18 mouse cellular contexts compared by ENCODE assay signal in the genomic region with DNA sequence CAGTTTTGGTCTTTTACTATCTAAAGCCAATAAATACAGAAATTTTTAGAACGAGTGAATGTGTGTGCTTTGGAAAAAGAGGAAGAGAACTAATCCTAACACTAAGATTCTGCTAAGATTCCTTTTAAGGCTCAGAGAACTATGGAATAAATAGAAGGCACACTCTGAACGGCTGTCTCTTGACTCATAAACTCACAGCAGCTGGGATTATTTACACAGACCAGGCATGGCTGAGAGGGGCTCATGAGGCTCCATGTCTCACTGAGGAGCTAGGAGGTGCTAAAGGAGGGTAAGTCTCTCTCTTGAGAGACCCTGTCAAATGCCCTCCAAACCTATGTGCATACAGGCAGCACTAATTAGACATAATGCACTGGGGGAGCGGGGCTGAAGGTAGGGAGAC.
DNase-seq lines count a peak whose midpoint lies in the region; ATAC-seq and TF ChIP-seq lines count a peak whose summit lies in the region.
"Had no signal": no experiment of that assay in that cellular context is flagged by ENCODE, and none has a peak within 500 bp of the region (broad histone marks: within the 10 kb centered on the region; RNA-seq: fewer than 3 reads in every experiment).

No protein-coding gene starts in this region.

- peaks cover 29% of the 10 kb centered on the region for H3K4me1 ChIP-seq in kidney, embryonic 15.5 days
- H3K4me1 ChIP-seq in midbrain, embryonic 11.5 days (ENCODE audit: control insufficient read depth, insufficient read depth, low read length): peaks cover 3% of the 10 kb centered on the region
- no peaks in the 10 kb centered on the region for H3K4me1 ChIP-seq in midbrain, embryonic 14.5 days (ENCODE audit: control insufficient read depth, insufficient read depth, low read length)
- peaks cover 31% of the 10 kb centered on the region for H3K4me1 ChIP-seq in intestine, embryonic 15.5 days (replicated peaks)
- H3K4me1 ChIP-seq in stomach, postnatal 0 days (replicated peaks; ENCODE audit: control insufficient read depth, insufficient read depth): peaks cover 3% of the 10 kb centered on the region

- TF ChIP-seq CTCF in stomach, postnatal 0 days (IDR thresholded peaks at IDR 0.05; ENCODE audit: low read depth): no peak

- 0 out of 2 replicates have a peak, but pooled peaks have one; percentile 49 for ATAC-seq in kidney, embryonic 15.5 days (replicated peaks; ENCODE audit: low FRiP score)
- ATAC-seq in midbrain, embryonic 11.5 days (ENCODE audit: low FRiP score): peak; percentile 42; the same call in 1 of the 2 replicates
- ATAC-seq in midbrain, embryonic 14.5 days (ENCODE audit: low FRiP score, low TSS enrichment): no peak
- peak; percentile 56; the same call in 1 of the 2 replicates for ATAC-seq in intestine, embryonic 15.5 days
- ATAC-seq in stomach, postnatal 0 days (ENCODE audit: low FRiP score, low TSS enrichment): peak; percentile 57; the same call in 1 of the 2 replicates
- ATAC-seq: CD4-positive, CD25-positive, alpha-beta regulatory T cell, adult 4 months; forebrain, embryonic 16.5 days had no signal

- H3K9me3 ChIP-seq in kidney, embryonic 15.5 days (replicated peaks): no peaks in the 10 kb centered on the region
- H3K9me3 ChIP-seq in midbrain, embryonic 11.5 days (ENCODE audit: control insufficient read depth, low read length): no peaks in the 10 kb centered on the region
- H3K9me3 ChIP-seq in midbrain, embryonic 14.5 days (ENCODE audit: control insufficient read depth, low read length): no peaks in the 10 kb centered on the region
- no peaks in the 10 kb centered on the region for H3K9me3 ChIP-seq in intestine, embryonic 15.5 days
- no peaks in the 10 kb centered on the region for H3K9me3 ChIP-seq in stomach, postnatal 0 days (ENCODE audit: control insufficient read depth, low read length)
- H3K9me3 ChIP-seq: heart, embryonic 13.5 days; hindbrain, embryonic 12.5 days; liver, embryonic 13.5 days; midbrain, embryonic 12.5 days had no signal

- H3K27me3 ChIP-seq in kidney, embryonic 15.5 days: no peaks in the 10 kb centered on the region
- no peaks in the 10 kb centered on the region for H3K27me3 ChIP-seq in midbrain, embryonic 11.5 days (ENCODE audit: control insufficient read depth, insufficient read depth, low read length)
- H3K27me3 ChIP-seq in midbrain, embryonic 14.5 days (ENCODE audit: control insufficient read depth, insufficient read depth, low read length): no peaks in the 10 kb centered on the region
- H3K27me3 ChIP-seq in intestine, embryonic 15.5 days (replicated peaks): no peaks in the 10 kb centered on the region
- H3K27me3 ChIP-seq in stomach, postnatal 0 days (ENCODE audit: control insufficient read depth, insufficient read depth, low read length): no peaks in the 10 kb centered on the region
- H3K27me3 ChIP-seq: heart, embryonic 13.5 days; hindbrain, embryonic 12.5 days; liver, embryonic 13.5 days; midbrain, embryonic 12.5 days had no signal

- H3K27ac ChIP-seq in kidney, embryonic 15.5 days: peak overlapping the region; percentile 60; the same call in 1 of the 2 replicates
- no peak overlapping the region for H3K27ac ChIP-seq in midbrain, embryonic 11.5 days (ENCODE audit: low read depth, low read length)
- H3K27ac ChIP-seq in midbrain, embryonic 14.5 days (replicated peaks; ENCODE audit: low read depth, low read length): no peak overlapping the region
- H3K27ac ChIP-seq in intestine, embryonic 15.5 days: 0 out of 2 replicates have a peak overlapping the region, but pooled peaks have one; percentile 32
- H3K27ac ChIP-seq in stomach, postnatal 0 days (replicated peaks): peak overlapping the region; percentile 56
- H3K27ac ChIP-seq: heart, embryonic 13.5 days; hindbrain, embryonic 12.5 days; liver, embryonic 13.5 days had no signal

- no peak for DNase-seq in kidney, adult 11 months
- no peak for DNase-seq in midbrain, embryonic 11.5 days (ENCODE audit: low spot score, missing footprints)
- DNase-seq in midbrain, embryonic 14.5 days: no peak
- no peak for DNase-seq in stomach, postnatal 0 days (ENCODE audit: low spot score)
- no peak for DNase-seq in thymus, postnatal 25 days
- DNase-seq: adrenal gland, adult 8-10 months; cerebellum, adult 2 months; kidney, adult 8-10 months; liver, embryonic 13.5 days; right cerebral cortex, postnatal 4 days had no signal

- H3K4me2 ChIP-seq in kidney, embryonic 15.5 days: peak overlapping the region; percentile 7; the same call in 1 of the 2 replicates
- no peak overlapping the region for H3K4me2 ChIP-seq in midbrain, embryonic 11.5 days
- H3K4me2 ChIP-seq in midbrain, embryonic 14.5 days (ENCODE audit: low read length): no peak overlapping the region
- no peak overlapping the region for H3K4me2 ChIP-seq in intestine, embryonic 15.5 days (replicated peaks)
- H3K4me2 ChIP-seq in stomach, postnatal 0 days (replicated peaks; ENCODE audit: low read depth): no peak overlapping the region
- H3K4me2 ChIP-seq: heart, embryonic 13.5 days; hindbrain, embryonic 12.5 days; liver, embryonic 13.5 days; midbrain, embryonic 12.5 days had no signal

- H3K4me3 ChIP-seq in kidney, embryonic 15.5 days (replicated peaks): no peak overlapping the region
- H3K4me3 ChIP-seq in midbrain, embryonic 11.5 days (ENCODE audit: low read depth, low read length): no peak overlapping the region
- H3K4me3 ChIP-seq in midbrain, embryonic 14.5 days (replicated peaks; ENCODE audit: low read depth, low read length): no peak overlapping the region
- no peak overlapping the region for H3K4me3 ChIP-seq in intestine, embryonic 15.5 days (replicated peaks)
- no peak overlapping the region for H3K4me3 ChIP-seq in stomach, postnatal 0 days (ENCODE audit: low read depth, low read length)
- H3K4me3 ChIP-seq: erythroblast, embryonic 14.5 days; heart, embryonic 13.5 days; hindbrain, embryonic 12.5 days; liver, embryonic 13.5 days; midbrain, embryonic 12.5 days had no signal

- no peaks in the 10 kb centered on the region for H3K36me3 ChIP-seq in kidney, embryonic 15.5 days
- no peaks in the 10 kb centered on the region for H3K36me3 ChIP-seq in midbrain, embryonic 11.5 days (ENCODE audit: control insufficient read depth, insufficient read depth, low read length)
- no peaks in the 10 kb centered on the region for H3K36me3 ChIP-seq in midbrain, embryonic 14.5 days (ENCODE audit: control insufficient read depth, insufficient read depth, low read length)
- H3K36me3 ChIP-seq in intestine, embryonic 15.5 days: no peaks in the 10 kb centered on the region
- H3K36me3 ChIP-seq in stomach, postnatal 0 days (ENCODE audit: control insufficient read depth, insufficient read depth, low read length): no peaks in the 10 kb centered on the region
- H3K36me3 ChIP-seq: heart, embryonic 13.5 days; hindbrain, embryonic 12.5 days; liver, embryonic 13.5 days; midbrain, embryonic 12.5 days had no signal

- H3K9ac ChIP-seq in kidney, embryonic 15.5 days: no peak overlapping the region
- H3K9ac ChIP-seq in midbrain, embryonic 11.5 days (ENCODE audit: low read length): no peak overlapping the region
- no peak overlapping the region for H3K9ac ChIP-seq in midbrain, embryonic 14.5 days (replicated peaks; ENCODE audit: low read length)
- H3K9ac ChIP-seq in intestine, embryonic 15.5 days: no peak overlapping the region
- H3K9ac ChIP-seq in stomach, postnatal 0 days (ENCODE audit: low read length): no peak overlapping the region
- H3K9ac ChIP-seq: hindbrain, embryonic 12.5 days; liver, embryonic 13.5 days; midbrain, embryonic 12.5 days had no signal

- 40% methylated on average over 3 of the region's 3 CpGs for WGBS in kidney, embryonic 15.5 days
- WGBS in midbrain, embryonic 11.5 days: 67% methylated on average over 3 of the region's 3 CpGs
- WGBS in midbrain, embryonic 14.5 days: 70% methylated on average over 3 of the region's 3 CpGs
- 36% methylated on average over 3 of the region's 3 CpGs for WGBS in intestine, embryonic 15.5 days
- WGBS in stomach, postnatal 0 days: 33% methylated on average over 3 of the region's 3 CpGs

- no peak for TF ChIP-seq EP300 in stomach, postnatal 0 days (optimal IDR thresholded peaks at IDR 0.05)

Comparison
In these comparisons a context has a peak if more than half of its experiments do, and no peak if none do; other contexts are left out.
1. H3K27ac ChIP-seq: peak in kidney, embryonic 15.5 days (single experiment), intestine, embryonic 15.5 days (single experiment) and stomach, postnatal 0 days (single experiment); none in midbrain, embryonic 11.5 days (single experiment) and midbrain, embryonic 14.5 days (single experiment).